Mouse (Mus musculus) embryonic facial prominence, embryonic 14.5 days (tissue): ENCODE results near the gene Vmn1r52. TPM values are rescaled to one million over a fixed set of nuclear protein-coding genes. Genes with fewer than 3 reads are reported as not detected.
"Not testable (repeated sequence)": the region's sequence is repeated elsewhere in the genome, so short reads cannot be mapped to it uniquely, and the experiment has no call there.

Experiments
- ATAC-seq: fragments of 200-750 bp; cut with Nextera tagmentation; 2 replicates; pipeline ENCODE4 v1.8.0; 2017; ENCODE audit warnings: low read depth, moderate number of reproducible peaks, moderate TSS enrichment
- DNase-seq: peaks from one replicate; pipeline ENCODE4 v3.0.0-alpha.2; 2015; ENCODE audit warnings: low spot score
- H3K27ac ChIP-seq: fragments of 300-500 bp; sonication (generic); replicated peaks from 2 replicates; pipeline ENCODE4 v1.5.1; 2014; ENCODE audit warnings: low read depth, mild to moderate bottlenecking, low read length, moderate library complexity
- H3K27me3 ChIP-seq: fragments of 300-500 bp; sonication (generic); replicated peaks from 2 replicates; pipeline ENCODE4 v1.6.1; 2014; ENCODE audit warnings: low read length; ENCODE audit not compliant: control insufficient read depth, insufficient read depth
- H3K36me3 ChIP-seq: fragments of 300-500 bp; sonication (generic); 2 replicates; pipeline ENCODE4 v1.6.1; 2014; ENCODE audit warnings: low read length, mixed read lengths; ENCODE audit not compliant: control insufficient read depth, insufficient read depth
- H3K4me1 ChIP-seq: fragments of 300-500 bp; sonication (generic); 2 replicates; pipeline ENCODE4 v1.6.1; 2014; ENCODE audit warnings: antibody characterized with exemption, low read length; ENCODE audit not compliant: control insufficient read depth, insufficient read depth
- H3K4me2 ChIP-seq: fragments of 300-500 bp; sonication (generic); 2 replicates; pipeline ENCODE4 v1.6.1; 2014; ENCODE audit warnings: low read depth, mild to moderate bottlenecking, low read length, moderate library complexity, mixed read lengths
- H3K4me3 ChIP-seq: fragments of 300-500 bp; sonication (generic); 2 replicates; pipeline ENCODE4 v1.5.1; 2014; ENCODE audit warnings: low read depth, mild to moderate bottlenecking, low read length
- H3K9ac ChIP-seq: fragments of 300-500 bp; sonication (generic); 2 replicates; pipeline ENCODE4 v1.6.1; 2014; ENCODE audit warnings: low read depth, mild to moderate bottlenecking, low read length, moderate library complexity, mixed read lengths
- H3K9me3 ChIP-seq: fragments of 300-500 bp; sonication (generic); 2 replicates; pipeline ENCODE4 v1.6.1; 2016; ENCODE audit warnings: low read length; ENCODE audit not compliant: control insufficient read depth
- WGBS: fragments of 180-500 bp; shearing (Covaris S2); extraction: QIAGEN DNeasy Blood & Tissue Kit; methylation state at CpG from one replicate; pipeline ENCODE4 v1.1.7; 2014; 5-methylcytosine and 5-hydroxymethylcytosine counted together
- polyA plus RNA-seq: library from polyadenylated mRNA; unstranded; fragments of >200 nt; fragmentation: Nextera tagmentation; extraction: Ambion mirVana; gene quantifications from 2 replicates; pipeline ENCODE4 v1.2.1, GENCODE M21; 2014

Gene Vmn1r52
- not detected in 2 replicates for polyA plus RNA-seq

DNA sequence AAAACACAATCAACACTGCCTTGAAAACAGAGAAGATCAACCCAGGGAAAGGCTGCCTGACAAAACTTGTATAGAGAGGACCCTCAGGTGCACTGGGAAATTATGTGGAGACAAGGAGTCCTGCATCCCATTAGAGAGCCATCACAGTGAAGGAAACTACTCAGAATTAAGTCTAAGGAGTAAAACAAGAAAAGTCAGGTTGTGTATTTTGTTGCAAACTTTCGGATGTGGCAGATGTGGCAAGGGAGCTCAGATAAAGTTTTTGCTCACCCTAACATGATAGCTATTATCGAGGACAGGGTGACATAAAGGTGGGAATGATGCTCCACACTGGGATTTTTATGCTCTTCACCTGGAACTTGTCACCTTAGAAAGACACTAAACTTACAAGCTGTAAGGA, at the start of gene Vmn1r52:
TSS of gene Vmn1r52 (plus strand) at position 301 of the 400 bp plus-strand sequence.
- Histone ChIP-seq H3K27ac (no peak within 1 kb of the TSS), H3K4me3 (no peak within 1 kb of the TSS), H3K4me1 (no peaks in the 10 kb centered on the region), H3K4me2 (no peak within 1 kb of the TSS), H3K9ac (no peak within 1 kb of the TSS), H3K36me3 (no peaks in the 10 kb centered on the region), H3K9me3 (peaks cover 5% of the 10 kb centered on the region; the same call in 1 of the 2 replicates), H3K27me3 (no peaks in the 10 kb centered on the region)
- ATAC-seq (no peak), DNase-seq (no peak)
- 65% methylated on average over 2 of the region's 2 CpGs for WGBS

DNA sequence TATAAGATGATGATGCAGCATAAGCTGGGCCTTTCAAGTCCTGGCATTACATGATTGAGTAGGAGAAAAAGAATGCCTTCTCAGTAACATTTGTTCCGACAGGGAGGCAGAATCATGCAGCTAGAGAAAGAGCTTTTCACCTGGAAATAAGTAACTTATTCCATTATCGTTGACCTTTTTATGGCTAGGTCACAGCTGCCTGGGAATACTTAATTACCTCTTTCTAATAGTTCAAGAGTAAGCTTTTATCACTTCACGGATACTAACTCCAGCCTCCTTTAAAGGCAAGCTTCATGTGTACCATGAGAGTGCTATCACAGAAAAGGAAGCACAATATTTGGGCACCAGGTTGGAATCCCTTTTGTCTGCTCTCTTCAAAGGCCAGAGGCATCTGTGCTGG, 14.5 kb upstream of the Vmn1r52 start:
- Histone ChIP-seq H3K27ac (no peak overlapping the region), H3K4me2 (no peak overlapping the region), H3K27me3 (no peaks in the 10 kb centered on the region), H3K4me1 (no peaks in the 10 kb centered on the region), H3K9ac (no peak overlapping the region), H3K9me3 (no peaks in the 10 kb centered on the region), H3K4me3 (no peak overlapping the region), H3K36me3 (no peaks in the 10 kb centered on the region)
- ATAC-seq (no peak), DNase-seq (no peak)
- 83% methylated on average over 3 of the region's 3 CpGs for WGBS

DNA sequence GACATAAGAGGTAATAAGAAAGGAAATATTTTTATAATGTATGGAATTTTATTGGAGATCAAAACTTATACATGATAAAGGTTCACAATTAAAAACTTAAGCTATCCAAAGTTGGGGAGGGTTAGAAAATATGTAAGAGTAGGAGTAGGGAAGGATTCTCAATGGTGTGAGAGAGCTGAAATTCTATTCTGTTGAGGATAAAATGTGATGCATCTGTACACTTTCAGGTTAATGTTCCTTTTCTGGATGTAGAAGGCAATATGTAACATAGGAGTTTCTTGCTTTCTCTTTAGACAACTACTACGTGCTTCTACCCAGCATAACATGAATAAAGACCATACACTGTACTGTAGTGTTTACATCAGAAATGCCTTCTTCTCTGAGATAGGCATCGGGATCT, 27.9 kb downstream of the Vmn1r52 start, which contains the start of gene V1ra8:
TSS of gene V1ra8 (plus strand) at position 301 of the 400 bp plus-strand sequence.
- H3K4me2 ChIP-seq, DNase-seq, ATAC-seq, H3K9me3 ChIP-seq, H3K27ac ChIP-seq, H3K36me3 ChIP-seq, H3K9ac ChIP-seq, H3K4me3 ChIP-seq, H3K4me1 ChIP-seq, H3K27me3 ChIP-seq: not testable (repeated sequence)
- WGBS: 90% methylated on average over 2 of the region's 2 CpGs

DNA sequence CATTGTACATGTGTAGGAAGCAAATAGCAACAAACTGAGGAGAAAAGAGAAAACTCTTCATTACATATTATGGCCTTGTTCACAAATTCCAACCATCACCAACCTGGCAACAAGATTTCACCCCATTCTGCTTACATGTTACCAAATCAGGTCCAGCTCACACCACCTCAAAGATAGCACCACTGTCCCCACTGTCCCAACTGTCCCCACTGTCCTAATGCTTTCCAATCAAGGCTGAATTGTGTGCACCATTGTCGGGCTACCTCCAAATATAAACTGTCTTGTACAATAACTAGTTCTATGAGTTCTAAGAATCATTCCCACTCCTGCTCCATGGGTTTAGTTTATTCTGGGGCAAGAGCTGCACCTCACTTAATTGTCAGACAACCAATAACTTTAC, 49.7 kb downstream of the Vmn1r52 start, which contains the start of gene Vmn1r53:
TSS of gene Vmn1r53 (minus strand) at position 101 of the 400 bp plus-strand sequence.
- Histone ChIP-seq H3K36me3 (no peaks in the 10 kb centered on the region), H3K9me3 (no peaks in the 10 kb centered on the region), H3K9ac (no peak within 1 kb of the TSS), H3K4me1 (no peaks in the 10 kb centered on the region), H3K4me2 (no peak within 1 kb of the TSS), H3K27me3 (no peaks in the 10 kb centered on the region), H3K27ac (no peak within 1 kb of the TSS), H3K4me3 (no peak within 1 kb of the TSS)
- DNase-seq: no peak
- WGBS: 86% methylated on average over 1 of the region's 1 CpGs
- no peak for ATAC-seq

Other genes with a start within 250 kb of the Vmn1r52 start
- gene Vmn1r45, start 234.2 kb upstream of the Vmn1r52 start, polyA plus RNA-seq: not detected in 2 replicates
- not detected in 2 replicates for gene Vmn1r46, start 205.5 kb upstream of the Vmn1r52 start, polyA plus RNA-seq
- gene Vmn1r47, start 158.7 kb upstream of the Vmn1r52 start, polyA plus RNA-seq: not detected in 2 replicates
- not detected in 2 replicates for gene Vmn1r48, start 138.0 kb upstream of the Vmn1r52 start, polyA plus RNA-seq
- gene Vmn1r49, start 96.3 kb upstream of the Vmn1r52 start, polyA plus RNA-seq: not detected in 2 replicates
- gene Vmn1r50, start 73.4 kb upstream of the Vmn1r52 start, polyA plus RNA-seq: not detected in 2 replicates
- 0.15 TPM in 1 of 2 replicates, not detected in the other for gene Vmn1r51, start 52.2 kb upstream of the Vmn1r52 start, polyA plus RNA-seq
- gene V1ra8, start 28.0 kb downstream of the Vmn1r52 start, polyA plus RNA-seq: not detected in 2 replicates
- gene Vmn1r53, start 49.6 kb downstream of the Vmn1r52 start, polyA plus RNA-seq: not detected in 2 replicates
- gene Vmn1r54, start 71.5 kb downstream of the Vmn1r52 start, polyA plus RNA-seq: not detected in 2 replicates
- not detected in 2 replicates for gene BC048671, start 126.4 kb downstream of the Vmn1r52 start, polyA plus RNA-seq
- gene Chst13, start 150.4 kb downstream of the Vmn1r52 start, polyA plus RNA-seq: 3.1 and 6.4 TPM in 2 replicates
- 0.11 TPM in 1 of 2 replicates, not detected in the other for gene Uroc1, start 158.5 kb downstream of the Vmn1r52 start, polyA plus RNA-seq
- 11.9 and 12.9 TPM in 2 replicates for gene Zxdc, start 194.7 kb downstream of the Vmn1r52 start, polyA plus RNA-seq